Mouse (Mus musculus) MEL (cell line): Measurements from ENCODE around the gene Aff3. TPM values are rescaled to one million over a fixed set of nuclear protein-coding genes. Genes with fewer than 3 reads are reported as not detected.

Experiments used
- DNase-seq: peaks from one replicate; pipeline ENCODE4 v3.0.0; 2011; ENCODE audit warnings: low read depth, low spot score
- H3K27ac ChIP-seq: 2 replicates; pipeline ENCODE4 v1.5.1; 2012; ENCODE audit warnings: low read depth, mild to moderate bottlenecking, control low read depth, low read length, moderate library complexity; ENCODE audit not compliant: control insufficient read depth
- H3K27me3 ChIP-seq, 2 experiments: fragments of 150-350 bp in 1 of 2; sonication (generic) in 1 of 2; 2 replicates each; pipeline ENCODE4 v1.6.1; 2012; ENCODE audit warnings: low read length in 2 of 2, mild to moderate bottlenecking in 2 of 2, improper control_type of control experiment in 1 of 2, moderate library complexity in 1 of 2; ENCODE audit not compliant: insufficient read depth in 2 of 2, control insufficient read depth in 1 of 2
- H3K36me3 ChIP-seq, 2 experiments: 2 replicates each; pipeline ENCODE4 v1.6.1; 2012 to 2014; ENCODE audit warnings: low read length in 2 of 2, improper control_type of control experiment in 1 of 2, inconsistent platforms in 1 of 2, mild to moderate bottlenecking in 1 of 2; ENCODE audit not compliant: insufficient read depth in 2 of 2, control insufficient read depth in 1 of 2
- H3K4me1 ChIP-seq, 2 experiments: fragments of 150-350 bp in 1 of 2; sonication (generic) in 1 of 2; 2 replicates each; pipeline ENCODE4 v1.6.1; 2012; ENCODE audit warnings: low read length in 2 of 2, improper control_type of control experiment in 1 of 2, mild to moderate bottlenecking in 1 of 2; ENCODE audit not compliant: insufficient read depth in 2 of 2, control insufficient read depth in 1 of 2
- H3K4me3 ChIP-seq, 2 experiments: fragments of 150-350 bp in 1 of 2; sonication (generic) in 1 of 2; 2 replicates each; pipeline ENCODE4 v1.5.1; 2012; ENCODE audit warnings: low read depth in 2 of 2, low read length in 2 of 2, mild to moderate bottlenecking in 2 of 2, moderate library complexity in 2 of 2, control low read depth in 1 of 2, improper control_type of control experiment in 1 of 2; ENCODE audit not compliant: control insufficient read depth in 1 of 2, insufficient read depth in 1 of 2
- H3K79me2 ChIP-seq: 2 replicates; pipeline ENCODE4 v1.6.1; 2012; ENCODE audit warnings: mild to moderate bottlenecking, low read length, moderate library complexity; ENCODE audit not compliant: control insufficient read depth, poor library complexity, insufficient read depth
- H3K9ac ChIP-seq: 2 replicates; pipeline ENCODE4 v1.6.1; 2012; ENCODE audit warnings: low read depth, mild to moderate bottlenecking, control low read depth, low read length, moderate library complexity; ENCODE audit not compliant: control insufficient read depth, poor library complexity, severe bottlenecking
- H3K9me3 ChIP-seq: fragments of 150-350 bp; sonication (generic); replicated peaks from 2 replicates; pipeline ENCODE4 v1.6.1; 2012; ENCODE audit warnings: mild to moderate bottlenecking, low read length, improper control_type of control experiment, moderate library complexity; ENCODE audit not compliant: insufficient read depth
- CHD1 ChIP-seq: IDR thresholded peaks from 2 replicates; pipeline ENCODE4 v1.6.1; 2012; ENCODE audit warnings: low read depth, mild to moderate bottlenecking, inconsistent platforms, low read length, improper control_type of control experiment
- CHD2 ChIP-seq: IDR thresholded peaks from 2 replicates; pipeline ENCODE4 v1.6.1; 2011; ENCODE audit warnings: low read length, improper control_type of control experiment
- CTCF ChIP-seq, 3 experiments: IDR thresholded peaks in 2 of 3; conservative IDR thresholded peaks in 1 of 3; 2 replicates each; pipeline ENCODE4 v1.5.1; 2011 to 2012; ENCODE audit warnings: low read length in 3 of 3, low read depth in 2 of 3, mild to moderate bottlenecking in 2 of 3, improper control_type of control experiment in 1 of 3, inconsistent platforms in 1 of 3, mixed read lengths in 1 of 3, moderate library complexity in 1 of 3; ENCODE audit not compliant: control insufficient read depth in 1 of 3, insufficient read depth in 1 of 3, poor library complexity in 1 of 3, severe bottlenecking in 1 of 3
- ELF1 ChIP-seq: IDR thresholded peaks from 2 replicates; pipeline ENCODE4 v1.6.1; 2014; ENCODE audit warnings: low read depth, mild to moderate bottlenecking, inconsistent platforms, low read length, improper control_type of control experiment, moderate library complexity
- ETS1 ChIP-seq: IDR thresholded peaks from 2 replicates; pipeline ENCODE4 v1.6.1; 2012; ENCODE audit warnings: low read depth, mild to moderate bottlenecking, inconsistent platforms, low read length, improper control_type of control experiment, moderate library complexity
- GABPA ChIP-seq: IDR thresholded peaks from 2 replicates; pipeline ENCODE4 v1.6.1; 2012; ENCODE audit warnings: low read depth, mild to moderate bottlenecking, inconsistent platforms, low read length, improper control_type of control experiment, moderate library complexity
- GATA1 ChIP-seq: IDR thresholded peaks from 2 replicates; pipeline ENCODE4 v1.6.1; 2011; ENCODE audit warnings: low read depth, low read length, improper control_type of control experiment
- HCFC1 ChIP-seq: IDR thresholded peaks from 2 replicates; pipeline ENCODE4 v1.6.1; 2012; ENCODE audit warnings: low read depth, mild to moderate bottlenecking, inconsistent platforms, low read length, improper control_type of control experiment, moderate library complexity
- JUND ChIP-seq: IDR thresholded peaks from 2 replicates; pipeline ENCODE4 v1.6.1; 2011; ENCODE audit warnings: low read depth, mild to moderate bottlenecking, improper control_type of control experiment, low read length
- MAFK ChIP-seq: IDR thresholded peaks from 2 replicates; pipeline ENCODE4 v1.6.1; 2011; ENCODE audit warnings: low read depth, mild to moderate bottlenecking, low read length, improper control_type of control experiment, borderline replicate concordance
- MAZ ChIP-seq: IDR thresholded peaks from 2 replicates; pipeline ENCODE4 v1.6.1; 2012; ENCODE audit warnings: low read depth, mild to moderate bottlenecking, inconsistent platforms, low read length, improper control_type of control experiment
- MEF2A ChIP-seq: IDR thresholded peaks from 2 replicates; pipeline ENCODE4 v1.6.1; 2014; ENCODE audit warnings: low read depth, mild to moderate bottlenecking, inconsistent platforms, low read length, improper control_type of control experiment; ENCODE audit not compliant: poor library complexity, insufficient replicate concordance, severe bottlenecking; ENCODE audit errors: extremely low read depth
- MXI1 ChIP-seq: IDR thresholded peaks from 2 replicates; pipeline ENCODE4 v1.6.1; 2011; ENCODE audit warnings: mild to moderate bottlenecking, low read depth, low read length, improper control_type of control experiment
- MYB ChIP-seq: IDR thresholded peaks from 2 replicates; pipeline ENCODE4 v1.6.1; 2011; ENCODE audit warnings: mild to moderate bottlenecking, low read depth, low read length, improper control_type of control experiment
- NELFE ChIP-seq: IDR thresholded peaks from 2 replicates; pipeline ENCODE4 v1.6.1; 2011; ENCODE audit warnings: low read depth, low read length, improper control_type of control experiment
- NRF1 ChIP-seq: IDR thresholded peaks from 2 replicates; pipeline ENCODE4 v1.6.1; 2014; ENCODE audit warnings: low read depth, mild to moderate bottlenecking, inconsistent platforms, low read length, improper control_type of control experiment, moderate library complexity; ENCODE audit not compliant: poor library complexity, insufficient read depth, severe bottlenecking
- POLR2A ChIP-seq, 2 experiments: IDR thresholded peaks; 2 replicates each; pipeline ENCODE4 v1.6.1; 2011 to 2012; ENCODE audit warnings: low read length in 2 of 2, mild to moderate bottlenecking in 2 of 2, control low read depth in 1 of 2, improper control_type of control experiment in 1 of 2, low read depth in 1 of 2, moderate library complexity in 1 of 2; ENCODE audit not compliant: control insufficient read depth in 1 of 2, insufficient read depth in 1 of 2, poor library complexity in 1 of 2
- RCOR1 ChIP-seq: IDR thresholded peaks from 2 replicates; pipeline ENCODE4 v1.6.1; 2012; ENCODE audit warnings: low read depth, mild to moderate bottlenecking, inconsistent platforms, low read length, improper control_type of control experiment
- SIN3A ChIP-seq: IDR thresholded peaks from 2 replicates; pipeline ENCODE4 v1.6.1; 2012; ENCODE audit warnings: low read length, improper control_type of control experiment, inconsistent platforms
- SMC3 ChIP-seq: IDR thresholded peaks from 2 replicates; pipeline ENCODE4 v1.6.1; 2011; ENCODE audit warnings: low read depth, low read length, improper control_type of control experiment
- TAL1 ChIP-seq: IDR thresholded peaks from 2 replicates; pipeline ENCODE4 v1.6.1; 2012; ENCODE audit warnings: mild to moderate bottlenecking, inconsistent platforms, low read length, moderate library complexity, mixed read lengths
- TBP ChIP-seq: IDR thresholded peaks from 2 replicates; pipeline ENCODE4 v1.8.0; 2011; ENCODE audit warnings: low read depth, low read length, improper control_type of control experiment
- TCF12 ChIP-seq: IDR thresholded peaks from 2 replicates; pipeline ENCODE4 v1.6.1; 2014; ENCODE audit warnings: low read depth, mild to moderate bottlenecking, inconsistent platforms, low read length, improper control_type of control experiment, moderate library complexity
- UBTF ChIP-seq: IDR thresholded peaks from 2 replicates; pipeline ENCODE4 v1.6.1; 2012; ENCODE audit warnings: low read depth, mild to moderate bottlenecking, inconsistent platforms, low read length, improper control_type of control experiment, moderate library complexity, borderline replicate concordance; ENCODE audit not compliant: insufficient read depth
- USF1 ChIP-seq: IDR thresholded peaks from 2 replicates; pipeline ENCODE4 v1.6.1; 2014; ENCODE audit warnings: low read depth, mild to moderate bottlenecking, inconsistent platforms, low read length, improper control_type of control experiment, moderate library complexity
- USF2 ChIP-seq, 2 experiments: IDR thresholded peaks; 2 replicates each; pipeline ENCODE4 v1.6.1; 2011 to 2012; ENCODE audit warnings: improper control_type of control experiment in 2 of 2, low read length in 2 of 2, borderline replicate concordance in 1 of 2, inconsistent platforms in 1 of 2, low read depth in 1 of 2, mild to moderate bottlenecking in 1 of 2; ENCODE audit not compliant: insufficient read depth in 1 of 2
- ZC3H11A ChIP-seq: IDR thresholded peaks from 2 replicates; pipeline ENCODE4 v1.6.1; 2012; ENCODE audit warnings: low read depth, mild to moderate bottlenecking, inconsistent platforms, low read length, improper control_type of control experiment
- ZMIZ1 ChIP-seq: IDR thresholded peaks from 2 replicates; pipeline ENCODE4 v1.6.1; 2012; ENCODE audit warnings: low read depth, mild to moderate bottlenecking, inconsistent platforms, low read length, improper control_type of control experiment, moderate library complexity
- polyA plus RNA-seq, 2 experiments: library from polyadenylated mRNA; stranded (reverse) in 1 of 2; unstranded in 1 of 2; fragments of >175 nt in 1 of 2; fragments of >200 nt in 1 of 2; gene quantifications; 2 replicates each; pipeline versions ENCODE4 v1.2.1 to v1.2.4; 2012; ENCODE audit warnings: low replicate concordance in 2 of 2, low read depth in 1 of 2; ENCODE audit not compliant: insufficient read length in 2 of 2, insufficient read depth in 1 of 2, missing spikeins in 1 of 2
- total RNA-seq: library from RNA; depleted of rRNA; stranded (reverse); fragments of 300-350 nt; gene quantifications from 2 replicates; pipeline ENCODE4 v1.2.3, GENCODE M21; 2012

Aff3 gene
- total and polyA plus RNA-seq, 3 experiments = 18.5 to 41.1 (median 25.4) TPM

GRCm38 (mm10) chr1:38197145-38197682 lies 467.5 kb downstream of the Aff3 start:
- no peaks in the 10 kb centered on the region for H3K4me1 ChIP-seq
- no peak for DNase-seq
- no peaks in the 10 kb centered on the region for H3K27me3 ChIP-seq
- TF ChIP-seq CHD1 (no peak), TBP (no peak), ETS1 (no peak), TAL1 (no peak), TCF12 (no peak), NRF1 (no peak), MAFK (no peak), MEF2A (no peak), SIN3A (no peak), SMC3 (no peak), ZC3H11A (no peak), UBTF (no peak), HCFC1 (no peak), GATA1 (no peak), USF2 (IDR thresholded peaks at IDR 0.05; ENCODE audit: borderline replicate concordance in 1 of 2, insufficient read depth in 1 of 2, low read depth in 1 of 2, low read length in 2 of 2) (no peak), POLR2A (IDR thresholded peaks at IDR 0.05; ENCODE audit: control insufficient read depth in 1 of 2, insufficient read depth in 1 of 2, low read depth in 1 of 2, low read length in 2 of 2, poor library complexity in 1 of 2) (no peak)
- H3K36me3 ChIP-seq = peaks cover 0 to 3% of the 10 kb centered on the region in 2 experiments; a peak in 2 of 4 replicates
- H3K4me3 ChIP-seq = no peak overlapping the region
- H3K79me2 ChIP-seq = no peaks in the 10 kb centered on the region
- H3K9ac ChIP-seq = no peak overlapping the region
- H3K9me3 ChIP-seq = no peaks in the 10 kb centered on the region
- no peak overlapping the region for H3K27ac ChIP-seq

GRCm38 (mm10) chr1:38195721-38196120 lies 469.0 kb downstream of the Aff3 start:
- Histone ChIP-seq H3K27me3 (no peaks in the 10 kb centered on the region), H3K27ac (no peak overlapping the region), H3K4me1 (no peaks in the 10 kb centered on the region), H3K9me3 (no peaks in the 10 kb centered on the region), H3K4me3 (no peak overlapping the region), H3K36me3 (peaks cover 0 to 3% of the 10 kb centered on the region in 2 experiments; a peak in 2 of 4 replicates)
- TF ChIP-seq USF1 = no peak
- no peak for TF ChIP-seq MAZ
- no peak for TF ChIP-seq CHD2
- no peak for TF ChIP-seq MXI1
- no peak for TF ChIP-seq TBP
- no peak for TF ChIP-seq ZMIZ1
- TF ChIP-seq MYB = no peak
- no peak for TF ChIP-seq MEF2A
- no peak for TF ChIP-seq RCOR1
- TF ChIP-seq ELF1 = no peak
- TF ChIP-seq NELFE = no peak
- TF ChIP-seq CTCF (IDR thresholded peaks at IDR 0.05 in 2 of 3, conservative IDR thresholded peaks at IDR 0.05 in 1 of 3; ENCODE audit: control insufficient read depth in 1 of 3, insufficient read depth in 1 of 3, low read depth in 2 of 3, low read length in 3 of 3, poor library complexity in 1 of 3, severe bottlenecking in 1 of 3) = no peak
- no peak for TF ChIP-seq JUND
- TF ChIP-seq ETS1 = no peak
- no peak for TF ChIP-seq GABPA
- TF ChIP-seq GATA1 = no peak
- TF ChIP-seq, all 39 proteins: peak for 0
- Histone ChIP-seq H3K79me2 (no peaks in the 10 kb centered on the region), H3K9ac (no peak overlapping the region)
- no peak for DNase-seq
